Mouse (Mus musculus) layer of hippocampus, adult 8-10 months (tissue): ENCODE results near the gene H2-T22. TPM values are rescaled to one million over a fixed set of nuclear protein-coding genes. Genes with fewer than 3 reads are reported as not detected.
"Not testable (repeated sequence)": the region's sequence is repeated elsewhere in the genome, so short reads cannot be mapped to it uniquely, and the experiment has no call there.

Source experiments
- DNase-seq, 2 experiments: peaks; one replicate each; pipeline ENCODE4 v3.0.0; 2022; ENCODE audit warnings: low spot score in 2 of 2
- total RNA-seq, 4 experiments: library from RNA; stranded (reverse); gene quantifications; 2 replicates each; pipeline ENCODE4 v1.2.4; 2022

Gene H2-T22
- total RNA-seq, 4 experiments from 2014 or later = 15.7 to 18.4 (median 16.5) TPM

DNA sequence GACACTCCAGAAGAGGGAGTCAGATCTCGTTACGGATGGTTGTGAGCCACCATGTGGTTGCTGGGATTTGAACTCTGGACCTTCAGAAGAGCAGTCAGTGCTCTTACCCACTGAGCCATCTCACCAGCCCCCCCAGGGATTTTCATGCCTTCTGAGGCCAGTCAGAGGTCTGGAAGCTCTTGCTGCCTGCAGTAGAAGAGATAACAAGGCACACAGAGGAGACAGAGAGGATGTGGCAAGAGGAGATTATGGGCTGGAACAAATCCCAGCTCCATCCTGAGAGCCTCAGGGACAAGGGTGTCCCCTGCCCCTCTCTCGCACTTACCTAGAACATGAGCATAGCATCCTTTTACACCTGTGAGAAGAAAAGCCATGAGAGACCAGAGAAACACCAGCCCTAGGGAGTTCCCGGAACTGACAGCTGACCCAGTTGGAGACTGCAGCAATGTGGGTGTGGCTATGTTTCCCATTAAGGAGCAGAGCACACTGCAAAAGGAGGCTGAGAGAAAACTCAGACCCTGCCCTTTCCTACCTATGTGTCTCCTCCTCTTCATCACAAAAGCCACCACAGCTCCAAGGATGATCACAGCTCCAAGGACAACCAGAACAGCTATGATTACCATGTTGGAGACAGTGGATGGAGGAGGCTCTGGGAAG, 12.4 kb downstream of the H2-T22 start:
- DNase-seq = not testable (repeated sequence)

DNA sequence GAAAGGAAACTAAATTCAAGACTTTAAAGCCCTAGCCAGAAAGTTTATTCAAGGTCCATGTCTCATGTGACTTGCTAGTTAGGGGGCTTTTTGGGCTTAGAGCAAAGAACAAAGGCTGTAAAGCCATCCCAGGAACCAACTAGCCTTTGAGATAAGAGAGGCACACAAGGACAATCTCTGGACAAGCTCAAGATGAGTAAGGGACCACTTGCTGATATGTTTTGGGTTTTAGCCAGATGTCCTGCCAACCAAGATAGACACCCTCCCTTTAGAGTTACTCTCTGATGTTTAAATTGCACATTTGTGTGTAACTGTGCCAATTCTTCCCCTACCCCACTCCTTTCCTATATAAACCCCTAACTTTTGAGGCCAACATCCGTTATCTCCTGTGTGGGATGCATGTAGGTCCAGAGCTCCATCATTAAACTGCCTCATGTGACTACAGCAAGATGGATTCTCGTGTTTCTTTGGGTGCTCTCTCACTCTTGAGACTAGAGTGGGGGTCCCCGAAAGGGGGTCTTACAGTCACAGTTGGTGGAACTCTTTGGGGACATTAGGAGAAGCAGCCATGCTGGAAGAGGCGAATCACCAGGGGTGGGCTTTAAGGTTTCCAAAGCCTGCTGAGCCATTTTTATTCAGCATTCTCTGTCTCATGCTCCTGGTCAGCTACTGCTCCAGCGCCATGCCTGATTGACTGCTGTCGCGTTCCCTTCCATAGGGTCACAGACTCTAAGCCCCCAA, 13.5 kb downstream of the H2-T22 start:
- no peak for DNase-seq

DNA sequence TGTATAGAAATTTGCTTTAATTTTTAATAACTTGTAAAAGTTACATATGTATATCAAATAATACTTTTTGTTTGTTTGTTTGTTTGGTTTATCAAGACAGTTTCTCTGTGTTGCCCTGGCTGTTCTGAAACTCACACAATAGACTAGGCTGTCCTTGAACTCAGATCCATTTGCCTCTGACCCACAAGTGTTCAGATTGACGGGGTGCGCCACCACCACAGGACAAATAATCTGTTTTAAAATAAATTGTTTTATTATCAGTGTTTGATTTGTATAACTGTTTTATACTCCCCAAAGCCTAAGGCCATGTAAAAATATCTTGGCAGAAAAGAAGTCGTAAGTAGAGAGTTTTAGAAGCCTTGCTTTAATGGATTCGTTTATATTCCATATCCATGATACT, 14.9 kb downstream of the H2-T22 start:
- DNase-seq = no peak

GRCm38 (mm10) chr17:36025901-36026300, 16.6 kb downstream of the H2-T22 start:
- DNase-seq = no peak

DNA sequence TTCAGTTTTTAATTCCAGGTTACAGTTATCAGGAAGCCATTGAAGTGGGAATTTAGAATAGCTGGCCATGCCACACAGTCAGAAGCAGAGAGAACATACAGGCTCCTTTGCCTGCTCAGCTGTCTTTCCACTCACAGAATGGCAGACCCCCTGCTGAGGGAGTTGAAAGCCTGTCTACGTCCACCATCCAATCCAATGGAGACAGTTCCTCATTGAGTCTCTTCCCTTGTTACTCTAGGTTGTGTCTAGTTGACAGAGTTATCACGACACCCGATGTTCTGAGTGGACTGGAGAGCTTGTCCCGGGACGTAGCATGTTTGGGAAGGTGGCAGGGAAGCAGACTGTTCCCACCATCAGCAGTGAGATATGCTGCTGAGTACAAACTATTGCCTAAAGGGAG, 17.4 kb downstream of the H2-T22 start:
- DNase-seq = no peak

DNA sequence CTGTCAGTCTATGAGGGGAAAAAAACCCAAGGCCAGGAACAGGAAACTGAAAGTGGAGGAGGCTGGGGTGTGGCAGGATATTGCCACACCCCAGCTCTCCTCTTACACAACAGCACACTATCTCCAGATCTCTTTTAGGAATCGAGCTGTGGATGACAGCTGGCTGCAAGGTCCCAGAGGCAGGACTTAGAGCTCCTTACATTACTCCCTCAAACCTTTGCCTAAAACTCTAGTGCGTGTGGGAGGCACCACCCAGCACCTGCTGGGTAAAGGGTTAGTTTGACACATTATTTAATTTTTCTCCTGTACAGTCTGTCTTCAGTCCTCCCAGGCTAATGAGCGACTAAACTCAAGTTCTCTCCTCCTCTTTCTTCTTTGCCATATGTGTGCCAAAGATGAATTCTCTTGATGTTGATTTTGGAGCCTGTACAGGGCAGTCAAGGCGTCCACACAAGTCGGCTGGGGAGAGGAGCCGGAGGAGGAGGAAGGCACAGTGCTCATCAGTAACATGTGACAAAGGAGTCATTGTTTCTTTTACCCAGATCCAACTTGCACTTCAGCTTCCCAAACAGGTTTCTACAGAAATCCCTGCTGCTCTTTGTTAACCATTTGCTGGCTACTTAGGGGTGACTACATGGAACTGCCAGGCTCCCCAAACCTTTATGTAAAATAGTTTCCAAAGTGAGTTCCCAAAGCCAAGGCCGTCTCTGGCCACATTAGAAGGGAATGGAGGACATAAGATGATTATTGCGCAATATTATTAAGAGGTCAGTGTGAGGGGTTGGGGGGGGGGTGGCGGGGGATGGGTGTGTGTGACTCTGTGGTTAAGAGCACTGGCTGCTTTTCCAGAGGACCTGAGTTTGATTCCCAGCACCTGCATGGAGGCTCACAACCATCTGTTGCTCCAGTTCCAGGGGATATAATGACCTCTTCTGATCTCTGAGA, 18.6 kb downstream of the H2-T22 start:
- DNase-seq = no peak

DNA sequence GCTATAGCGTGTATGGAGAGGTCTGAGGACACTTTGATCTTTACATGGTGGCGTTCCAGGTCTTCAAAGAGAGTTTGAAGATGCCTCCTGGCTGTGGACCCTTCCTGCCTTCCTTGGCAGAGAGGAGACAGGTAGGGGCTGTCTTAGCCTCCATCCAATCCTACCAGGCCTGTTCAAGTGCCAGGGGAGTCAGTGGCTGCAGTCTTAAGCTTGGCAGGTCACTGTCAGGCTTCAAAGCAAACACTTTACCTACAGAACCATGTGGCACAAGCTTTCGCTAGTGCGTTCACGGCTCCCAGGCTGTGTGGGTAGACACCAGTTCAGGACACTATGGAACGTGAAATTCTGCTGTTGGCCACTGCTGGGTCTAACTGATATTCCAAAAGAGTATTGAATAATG, 19.6 kb downstream of the H2-T22 start:
- no peak for DNase-seq

DNA sequence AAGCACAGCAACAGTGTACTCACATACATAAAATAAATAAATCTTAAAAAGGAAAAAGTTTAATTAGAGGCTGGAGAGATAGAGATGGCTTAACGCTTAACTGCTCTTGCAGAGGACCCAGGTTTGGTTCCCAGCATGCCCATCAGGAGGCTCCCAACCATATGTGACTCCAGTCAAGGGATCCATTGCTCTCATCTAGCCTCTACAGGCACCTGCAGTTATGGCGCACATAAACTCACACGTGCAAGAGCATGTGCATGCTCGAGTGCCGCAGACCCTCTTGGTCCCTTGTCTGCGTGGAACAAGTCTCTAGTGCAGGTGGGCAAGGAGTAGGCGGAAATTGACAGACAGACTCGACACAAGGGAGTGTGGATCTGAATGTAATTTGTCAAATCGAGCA, 20.4 kb downstream of the H2-T22 start:
- DNase-seq = no peak

GRCm38 (mm10) chr17:36021309-36021708, 21.2 kb downstream of the H2-T22 start:
- DNase-seq = no peak

- DNase-seq = no peak
Measured at GRCm38 (mm10) chr17:36020191-36021073, 22.1 kb downstream of the H2-T22 start, which contains the start of gene H2-T24. Gene H2-T24 (minus strand): TSS chr17:36020560.

DNA sequence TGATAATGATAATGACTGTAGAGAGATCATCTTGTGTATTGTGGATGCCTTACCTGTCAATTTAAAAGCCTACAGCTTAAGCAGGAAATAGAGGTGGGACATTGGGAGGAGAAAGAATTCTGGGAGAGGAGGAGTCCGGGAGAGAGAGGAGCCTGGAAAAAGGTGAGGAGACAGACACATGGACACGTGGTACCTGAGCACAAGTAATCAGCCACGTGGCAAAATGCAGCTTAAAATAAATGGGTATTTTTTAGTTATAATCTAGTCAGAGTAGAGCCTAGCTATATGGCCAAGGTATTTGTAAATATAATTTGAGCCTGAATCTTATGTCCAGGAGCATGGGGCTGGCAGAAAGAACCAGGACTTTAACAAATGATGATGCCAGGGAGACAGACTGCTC, 23.0 kb downstream of the H2-T22 start:
- no peak for DNase-seq

DNA sequence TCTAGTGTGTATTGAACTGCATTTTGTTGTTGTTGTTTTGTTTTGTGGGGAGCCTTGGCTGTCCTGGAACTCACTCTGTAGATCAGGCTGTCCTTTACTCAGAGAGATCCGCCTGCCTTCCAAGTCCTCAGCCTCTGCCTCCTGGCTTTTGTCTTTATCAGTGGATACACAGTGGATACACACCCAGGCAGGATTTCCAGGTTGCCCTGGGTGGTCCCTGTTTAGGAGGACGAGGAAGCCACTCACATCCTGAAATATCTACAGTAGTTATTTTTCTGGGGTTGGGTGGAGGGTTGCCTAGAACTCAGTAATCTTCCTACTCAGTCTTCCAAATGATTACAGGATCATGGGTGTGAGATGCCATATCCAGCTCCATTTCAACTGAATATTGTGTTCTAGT, 23.6 kb downstream of the H2-T22 start:
- no peak for DNase-seq

DNA sequence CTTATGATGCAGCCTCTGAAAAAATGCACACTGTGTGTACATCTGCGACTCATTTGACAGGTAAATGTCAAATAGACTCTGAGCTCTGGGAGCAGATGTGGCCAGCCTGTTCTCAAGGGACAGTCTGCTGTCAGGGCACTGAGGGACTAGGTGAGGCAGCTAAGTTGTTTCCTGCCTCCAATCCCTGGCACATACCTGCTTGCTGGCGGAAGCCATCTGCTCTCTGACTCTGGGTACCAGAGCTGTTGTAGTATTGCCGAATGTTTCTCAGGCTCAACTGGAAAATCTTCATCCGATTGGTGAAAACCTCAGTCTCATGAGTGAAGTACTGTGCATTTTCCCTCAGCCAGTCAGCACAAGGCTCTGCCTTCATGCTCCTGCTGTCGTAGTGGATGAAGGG, 25.5 kb downstream of the H2-T22 start:
- DNase-seq = no peak

DNA sequence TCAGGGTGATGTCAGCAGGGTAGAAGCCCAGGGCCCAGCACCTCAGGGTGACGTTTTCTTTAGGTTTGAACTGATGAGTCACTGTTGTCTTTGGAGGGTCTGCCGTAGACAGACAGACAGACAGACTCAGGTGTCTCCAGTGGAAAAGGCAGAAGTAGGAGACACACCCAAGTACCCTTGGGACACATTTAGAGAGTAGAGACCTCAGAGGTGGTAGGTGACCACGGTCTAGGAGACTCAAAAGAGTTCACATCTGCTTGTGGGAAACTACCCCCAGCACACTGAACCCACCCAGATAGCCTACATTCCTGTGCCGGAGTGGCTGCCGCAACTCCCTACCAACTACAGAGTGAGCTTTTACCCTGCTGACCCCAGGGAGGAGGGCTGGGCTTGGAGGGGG, 27.6 kb downstream of the H2-T22 start:
- no peak for DNase-seq

DNA sequence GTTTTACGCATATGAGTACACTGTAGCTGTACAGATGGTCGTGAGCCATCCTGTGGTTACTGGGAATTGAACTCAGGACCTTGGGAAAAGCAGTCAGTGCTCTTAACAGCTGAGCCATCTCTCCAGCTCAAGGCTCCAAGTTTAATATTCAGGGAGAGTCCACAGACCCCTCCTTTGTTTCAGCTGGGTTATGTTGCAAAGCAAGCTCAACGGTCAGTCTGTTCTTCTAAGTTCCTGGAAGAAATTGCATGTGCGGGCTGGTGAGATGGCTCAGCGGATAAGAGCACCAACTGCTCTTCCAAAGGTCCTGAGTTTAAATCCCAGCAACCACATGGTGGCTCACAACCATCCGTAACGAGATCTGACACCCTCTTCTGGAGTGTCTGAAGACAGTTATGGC, 38.1 kb downstream of the H2-T22 start:
- not testable (repeated sequence) for DNase-seq

DNA sequence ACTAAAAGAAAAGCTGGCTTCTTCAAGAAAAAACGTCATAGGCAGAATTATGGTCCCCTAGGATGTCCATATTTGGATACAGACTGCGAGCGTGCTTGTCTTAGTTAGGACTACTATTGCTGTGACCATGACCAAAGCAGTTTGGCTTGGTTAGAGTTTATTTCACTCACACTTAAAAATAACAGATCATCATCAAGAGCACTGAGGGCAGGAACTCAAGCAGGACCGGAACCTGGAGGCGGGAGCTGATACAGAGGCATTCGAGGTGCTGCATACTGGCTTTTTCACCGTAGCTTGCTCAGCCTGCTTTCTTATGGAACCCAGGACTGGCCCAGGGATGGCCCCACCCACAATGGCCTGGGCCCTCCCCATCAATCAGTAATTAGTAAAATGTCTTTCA, 39.2 kb downstream of the H2-T22 start:
- no peak for DNase-seq

GRCm38 (mm10) chr17:36001966-36002365, 40.6 kb downstream of the H2-T22 start:
- no peak for DNase-seq

DNA sequence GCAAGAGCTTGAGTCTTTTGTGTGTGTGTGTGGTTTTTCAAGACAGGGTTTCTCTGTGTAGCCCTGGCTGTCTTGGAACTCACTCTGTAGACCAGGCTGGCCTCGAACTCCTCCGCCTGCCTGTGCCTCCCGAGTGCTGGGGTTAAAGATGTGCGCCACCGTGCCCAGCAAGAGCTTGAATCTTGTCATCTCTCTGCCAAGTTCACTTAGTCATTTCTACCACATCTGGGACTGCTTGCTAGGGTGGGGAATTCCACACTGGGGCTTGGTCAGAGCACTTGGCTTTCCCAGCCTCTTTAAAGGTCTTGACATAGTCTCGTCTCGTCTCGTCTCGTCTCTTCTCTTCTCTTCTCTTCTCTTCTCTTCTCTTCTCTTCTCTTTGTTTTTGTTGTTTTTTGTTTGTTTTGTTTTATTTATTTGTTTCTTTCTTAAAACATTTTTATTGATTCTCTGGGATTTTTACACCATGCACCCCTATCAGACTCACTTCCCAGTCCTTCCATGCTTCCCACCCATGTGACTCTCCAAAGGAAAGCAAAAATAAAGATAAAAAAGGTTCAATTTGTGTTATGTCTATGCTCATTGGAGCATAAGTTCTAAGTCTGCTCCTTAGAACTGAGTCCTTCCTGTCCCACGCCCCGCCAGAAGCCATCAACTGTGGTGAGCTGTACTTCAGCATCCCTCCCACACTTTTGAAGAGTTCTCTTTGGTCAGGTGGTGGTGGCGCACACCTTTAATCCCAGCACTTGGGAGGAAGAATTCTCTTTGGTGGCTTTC, 41.2 kb downstream of the H2-T22 start:
- no peak for DNase-seq

DNA sequence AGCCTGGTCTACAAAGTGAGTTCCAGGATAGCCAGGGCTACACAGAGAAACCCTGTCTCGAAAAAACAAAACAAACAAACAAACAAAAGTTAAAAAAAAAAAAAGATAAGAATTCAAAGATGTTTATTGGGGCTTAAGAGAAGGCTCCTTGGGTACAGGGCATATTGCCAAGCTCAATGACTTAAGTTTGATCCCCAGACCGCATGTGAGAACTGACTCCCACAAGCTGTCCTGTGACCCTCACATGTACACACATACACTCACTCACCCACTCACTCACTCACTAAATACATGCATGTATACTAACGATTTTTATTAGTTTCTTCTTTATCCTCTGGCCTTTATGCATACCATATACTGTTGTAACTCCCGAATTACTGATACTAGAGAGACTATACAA, 42.2 kb downstream of the H2-T22 start:
- no peak for DNase-seq

DNA sequence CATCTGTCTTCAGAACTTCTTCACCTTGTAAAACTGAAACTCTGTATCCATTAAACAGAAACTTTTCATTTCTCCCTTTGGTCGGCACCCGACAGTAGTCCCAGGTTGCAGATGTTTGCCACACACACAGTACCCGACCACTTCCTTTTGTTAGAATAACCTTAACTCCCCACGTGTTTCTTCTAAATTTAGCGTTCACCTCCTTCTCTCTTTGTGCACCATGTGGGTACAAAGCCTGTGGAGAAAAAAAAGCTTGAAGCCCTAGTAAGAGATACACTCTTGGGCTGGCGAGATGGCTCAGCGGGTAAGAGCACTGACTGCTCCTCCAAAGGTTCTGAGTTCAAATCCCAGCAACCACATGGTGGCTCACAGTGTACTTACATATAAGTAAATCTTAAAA, 43.2 kb downstream of the H2-T22 start:
- DNase-seq = no peak
